Mouse (Mus musculus) neural tube, embryonic 11.5 days (tissue): ENCODE results near the gene Sycp2l. TPM values are rescaled to one million over a fixed set of nuclear protein-coding genes. Genes with fewer than 3 reads are reported as not detected.
A peak's percentile ranks its signal among the peaks of the same experiment; 100 is the strongest.

Experiments used
- ATAC-seq: fragments of 200-750 bp; cut with Nextera tagmentation; 2 replicates; pipeline ENCODE4 v1.8.0; 2017; ENCODE audit warnings: moderate number of reproducible peaks, mild to moderate bottlenecking, moderate TSS enrichment, moderate library complexity; ENCODE audit not compliant: insufficient read depth, low FRiP score, low TSS enrichment
- DNase-seq: peaks from one replicate; pipeline ENCODE4 v3.0.0-alpha.2; 2015; ENCODE audit warnings: low spot score
- H3K27ac ChIP-seq: fragments of 300-500 bp; sonication (generic); 2 replicates; pipeline ENCODE4 v1.5.1; 2014; ENCODE audit warnings: low read depth, mild to moderate bottlenecking, low read length
- H3K27me3 ChIP-seq: fragments of 300-500 bp; sonication (generic); 2 replicates; pipeline ENCODE4 v1.6.1; 2014; ENCODE audit warnings: mild to moderate bottlenecking, low read length, mixed read lengths; ENCODE audit not compliant: control insufficient read depth, insufficient read depth
- H3K36me3 ChIP-seq: fragments of 300-500 bp; sonication (generic); 2 replicates; pipeline ENCODE4 v1.6.1; 2014; ENCODE audit warnings: mild to moderate bottlenecking, low read length, moderate library complexity, mixed read lengths; ENCODE audit not compliant: control insufficient read depth, insufficient read depth
- H3K4me1 ChIP-seq: fragments of 300-500 bp; sonication (generic); 2 replicates; pipeline ENCODE4 v1.6.1; 2014; ENCODE audit warnings: low read length, mixed read lengths; ENCODE audit not compliant: control insufficient read depth, insufficient read depth
- H3K4me2 ChIP-seq: fragments of 300-500 bp; sonication (generic); 2 replicates; pipeline ENCODE4 v1.6.1; 2014; ENCODE audit warnings: low read depth, mild to moderate bottlenecking, moderate library complexity
- H3K4me3 ChIP-seq: fragments of 300-500 bp; sonication (generic); 2 replicates; pipeline ENCODE4 v1.5.1; 2014; ENCODE audit warnings: low read depth, low read length
- H3K9ac ChIP-seq: fragments of 300-500 bp; sonication (generic); 2 replicates; pipeline ENCODE4 v1.6.1; 2014; ENCODE audit warnings: mild to moderate bottlenecking, low read length
- H3K9me3 ChIP-seq: fragments of 300-500 bp; sonication (generic); 2 replicates; pipeline ENCODE4 v1.6.1; 2016; ENCODE audit warnings: low read length; ENCODE audit not compliant: control insufficient read depth
- WGBS: fragments of 180-500 bp; shearing (Covaris S2); extraction: QIAGEN DNeasy Blood & Tissue Kit; methylation state at CpG from one replicate; pipeline ENCODE4 v1.1.7; 2014; 5-methylcytosine and 5-hydroxymethylcytosine counted together
- polyA plus RNA-seq: library from polyadenylated mRNA; unstranded; fragments of >200 nt; fragmentation: Nextera tagmentation; extraction: Ambion mirVana; gene quantifications from 2 replicates; pipeline ENCODE4 v1.2.1, GENCODE M21; 2014

Sycp2l gene
- polyA plus RNA-seq, 1 experiment from 2014 or later: not detected

DNA sequence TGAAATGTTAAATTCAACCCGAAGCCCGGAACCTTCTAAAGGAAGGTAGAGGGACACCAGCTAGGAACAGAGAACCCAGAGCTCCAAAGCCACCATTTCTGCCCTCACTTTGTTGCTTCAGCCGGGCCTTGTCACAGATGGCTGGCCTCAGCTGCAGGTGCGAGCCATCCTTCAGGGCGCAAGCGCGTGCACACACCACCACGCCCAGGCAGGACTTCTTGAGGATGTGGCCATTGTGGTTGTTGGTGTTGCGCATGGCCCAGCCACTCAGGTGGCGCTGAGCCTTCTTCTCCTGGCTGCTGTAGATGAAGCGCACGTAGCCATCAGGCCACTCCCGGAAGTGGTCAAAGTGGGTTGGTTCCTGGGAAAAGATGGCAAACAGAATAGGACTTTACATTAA lies 8.6 kb upstream of the Sycp2l start:
- Histone ChIP-seq H3K36me3 (no peaks in the 10 kb centered on the region), H3K9me3 (no peaks in the 10 kb centered on the region), H3K4me2 (no peak overlapping the region), H3K9ac (no peak overlapping the region), H3K27me3 (no peaks in the 10 kb centered on the region), H3K27ac (no peak overlapping the region), H3K4me3 (no peak overlapping the region), H3K4me1 (no peaks in the 10 kb centered on the region)
- DNase-seq (no peak), ATAC-seq (no peak)
- WGBS: 93% methylated on average over 13 of the region's 13 CpGs

DNA sequence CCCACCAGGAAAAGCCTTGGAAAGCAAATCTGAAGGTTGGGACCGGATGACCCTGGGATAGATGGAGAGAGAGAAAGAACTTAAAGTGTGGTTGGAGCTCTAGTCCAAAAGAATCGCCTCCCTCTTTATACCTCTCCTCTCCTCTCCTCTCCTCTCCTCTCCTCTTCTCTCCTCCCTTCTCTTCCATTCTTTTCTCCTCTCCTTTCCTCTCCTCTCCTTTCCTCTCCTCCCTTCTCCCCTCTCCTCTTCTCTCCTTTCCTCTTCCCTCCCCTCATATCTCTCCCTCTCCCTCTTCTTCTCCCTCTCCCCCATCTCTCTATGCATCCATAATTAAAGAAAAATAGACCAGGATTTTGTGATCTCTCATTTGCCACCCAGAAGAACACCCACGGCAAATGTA lies 3.2 kb upstream of the Sycp2l start, which contains the start of gene Gcm2:
Gene Gcm2, minus strand, starts transcription at position 101 of the 400 bp plus-strand sequence.
- WGBS: 78% methylated on average over 2 of the region's 3 CpGs
- Histone ChIP-seq H3K27ac (no peak within 1 kb of the TSS), H3K4me3 (no peak within 1 kb of the TSS), H3K36me3 (no peaks in the 10 kb centered on the region), H3K9ac (no peak within 1 kb of the TSS), H3K9me3 (no peaks in the 10 kb centered on the region), H3K4me1 (no peaks in the 10 kb centered on the region), H3K27me3 (0 out of 2 replicates have a peak, but pooled peaks cover 8% of the 10 kb centered on the region), H3K4me2 (no peak within 1 kb of the TSS)
- no peak for DNase-seq
- no peak for ATAC-seq

DNA sequence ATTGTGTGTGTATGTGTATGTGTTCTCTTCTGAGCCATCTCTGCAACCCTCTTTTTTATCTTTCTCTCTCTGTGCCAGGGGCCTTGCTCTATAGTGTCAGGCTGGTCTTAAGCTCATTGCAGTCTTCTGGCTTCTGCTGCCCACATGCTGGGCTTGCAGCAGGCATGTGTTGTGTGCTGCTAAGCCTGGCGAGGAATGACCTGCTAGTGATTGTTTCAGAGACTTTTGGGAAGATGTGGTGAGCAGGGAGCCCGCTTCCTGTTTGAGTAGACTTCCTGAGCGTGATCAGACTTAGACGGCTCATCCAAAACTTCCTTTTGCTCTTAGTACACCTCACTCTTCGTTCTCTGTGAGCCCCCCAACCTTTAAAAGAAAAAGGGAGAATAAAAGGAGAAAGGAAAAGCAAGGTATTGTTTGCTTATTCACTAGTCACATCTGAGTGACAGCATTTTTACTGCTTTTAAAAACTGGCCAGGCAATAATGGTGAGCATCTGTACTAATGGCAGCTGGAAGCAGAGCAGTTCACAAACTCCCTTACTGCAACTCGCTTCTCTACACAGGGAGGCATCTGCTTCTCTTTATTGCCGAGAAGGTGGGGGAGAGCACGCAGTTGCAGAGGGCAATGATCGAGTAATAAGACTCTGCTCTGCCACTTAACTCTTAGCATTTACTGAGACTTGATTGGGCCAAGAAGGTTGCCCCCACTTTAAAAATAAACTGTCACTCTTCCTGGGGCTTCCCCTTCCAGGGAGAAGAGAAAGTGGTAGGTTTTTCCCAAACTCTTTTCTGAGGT lies 5.2 kb downstream of the Sycp2l start:
- 45% methylated on average over 9 of the region's 9 CpGs for WGBS
- H3K36me3 ChIP-seq: no peaks in the 10 kb centered on the region
- H3K27ac ChIP-seq: no peak overlapping the region
- no peak overlapping the region for H3K9ac ChIP-seq
- no peak overlapping the region for H3K4me3 ChIP-seq
- H3K4me1 ChIP-seq: no peaks in the 10 kb centered on the region
- no peak for DNase-seq
- no peaks in the 10 kb centered on the region for H3K9me3 ChIP-seq
- no peak for ATAC-seq
- no peak overlapping the region for H3K4me2 ChIP-seq
- H3K27me3 ChIP-seq: 0 out of 2 replicates have a peak, but pooled peaks cover 3% of the 10 kb centered on the region

DNA sequence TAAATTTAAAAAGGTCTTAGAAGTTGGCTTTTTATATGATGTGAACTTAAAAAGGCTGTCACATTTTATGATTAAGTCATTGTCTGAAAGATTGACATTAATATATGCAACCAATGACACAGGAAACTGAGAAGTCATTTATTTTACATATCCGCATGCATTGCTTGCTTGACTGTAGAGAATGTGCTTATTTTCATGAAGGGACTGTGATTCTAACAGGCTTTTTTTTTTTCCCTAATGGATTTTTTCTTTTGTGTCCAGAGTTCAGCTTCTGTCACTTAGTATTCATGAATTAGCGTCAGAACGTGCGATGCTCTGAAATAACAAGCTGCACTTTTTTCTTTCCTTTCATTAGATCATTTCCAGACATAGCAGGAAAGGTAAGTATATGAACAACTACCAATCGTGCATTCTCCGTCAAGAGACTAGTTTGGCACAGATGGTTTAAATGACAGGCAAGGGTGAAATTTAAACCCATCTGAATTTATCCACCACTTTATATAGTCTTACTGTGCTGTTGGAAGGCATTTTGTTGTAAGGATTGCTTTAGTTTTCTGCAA lies 9.6 kb downstream of the Sycp2l start:
- DNase-seq (no peak), ATAC-seq (no peak)
- H3K9ac ChIP-seq: no peak overlapping the region
- H3K4me3 ChIP-seq: no peak overlapping the region
- H3K27ac ChIP-seq: no peak overlapping the region
- H3K4me1 ChIP-seq: no peaks in the 10 kb centered on the region
- no peaks in the 10 kb centered on the region for H3K36me3 ChIP-seq
- H3K27me3 ChIP-seq: no peaks in the 10 kb centered on the region
- 91% methylated on average over 6 of the region's 6 CpGs for WGBS
- H3K9me3 ChIP-seq: no peaks in the 10 kb centered on the region
- H3K4me2 ChIP-seq: no peak overlapping the region

DNA sequence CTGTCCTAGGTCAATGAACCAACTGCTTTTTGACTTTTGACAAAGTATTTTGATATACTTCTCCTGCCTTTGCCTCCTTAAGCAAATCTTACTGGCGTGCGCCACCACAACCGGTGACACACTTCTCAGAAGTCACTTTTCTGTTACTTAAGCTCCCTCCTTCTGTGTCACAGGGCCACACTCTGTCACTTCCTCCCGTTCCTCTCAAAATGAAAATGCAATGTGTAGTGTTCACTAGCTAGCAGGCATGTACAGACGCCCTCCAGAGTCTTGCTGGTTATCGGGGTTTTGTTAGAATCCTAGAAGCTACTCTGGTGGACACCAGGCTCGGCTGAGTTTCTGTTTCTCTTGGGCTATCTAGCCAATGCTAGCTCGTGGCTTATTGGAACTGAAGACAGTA lies 14.2 kb downstream of the Sycp2l start:
- Histone ChIP-seq H3K4me1 (no peaks in the 10 kb centered on the region), H3K9ac (no peak overlapping the region), H3K27ac (no peak overlapping the region), H3K27me3 (no peaks in the 10 kb centered on the region), H3K4me2 (no peak overlapping the region), H3K4me3 (no peak overlapping the region), H3K36me3 (no peaks in the 10 kb centered on the region), H3K9me3 (no peaks in the 10 kb centered on the region)
- DNase-seq (no peak), ATAC-seq (no peak)
- 90% methylated on average over 8 of the region's 8 CpGs for WGBS

DNA sequence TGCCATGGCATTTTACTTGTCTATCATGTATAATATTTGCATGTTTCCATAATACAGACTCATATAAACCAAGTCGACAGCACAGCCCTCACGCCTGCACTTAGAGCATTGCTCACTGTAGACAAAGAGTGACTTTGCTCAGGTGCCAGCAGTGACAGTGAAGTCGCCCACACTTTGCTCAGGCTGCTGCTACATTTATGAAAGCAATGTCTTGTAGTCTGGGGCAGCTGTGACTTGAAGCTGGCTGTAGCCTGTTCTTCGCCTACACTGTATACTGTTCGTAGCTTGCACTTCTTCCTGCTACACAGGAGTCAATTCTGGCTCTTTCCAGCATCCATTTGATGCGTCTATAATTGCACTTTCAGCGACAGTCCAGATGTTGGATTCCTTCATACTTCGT lies 15.0 kb downstream of the Sycp2l start:
- DNase-seq (no peak), ATAC-seq (no peak)
- Histone ChIP-seq H3K4me3 (no peak overlapping the region), H3K36me3 (no peaks in the 10 kb centered on the region), H3K9ac (no peak overlapping the region), H3K27me3 (no peaks in the 10 kb centered on the region), H3K27ac (no peak overlapping the region), H3K9me3 (no peaks in the 10 kb centered on the region), H3K4me2 (no peak overlapping the region), H3K4me1 (no peaks in the 10 kb centered on the region)
- whole genome bisulfite sequencing: 94% methylated on average over 8 of the region's 8 CpGs

DNA sequence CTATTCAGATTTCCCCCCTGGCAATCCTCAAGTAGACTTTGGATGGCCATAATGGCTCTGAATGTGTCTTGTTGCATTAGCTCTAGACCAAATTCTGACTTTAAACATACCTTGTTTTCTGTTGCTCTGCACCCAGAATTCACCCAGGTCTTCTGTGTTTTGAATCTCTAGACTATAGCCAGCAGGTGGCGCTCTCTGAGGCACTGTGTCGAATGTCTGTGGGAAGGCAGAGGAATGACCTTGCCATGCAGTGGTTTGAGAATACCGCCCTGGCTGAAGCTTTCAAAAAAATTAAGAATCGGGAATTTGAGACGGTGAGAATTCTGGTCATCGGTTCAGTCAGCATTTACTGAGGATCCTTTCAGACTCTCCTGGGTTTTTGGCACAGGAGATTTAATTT lies 20.8 kb downstream of the Sycp2l start:
- H3K36me3 ChIP-seq: no peaks in the 10 kb centered on the region
- ATAC-seq (no peak), DNase-seq (peak; percentile 70)
- no peak overlapping the region for H3K4me2 ChIP-seq
- H3K4me1 ChIP-seq: no peaks in the 10 kb centered on the region
- 12% methylated on average over 6 of the region's 6 CpGs for WGBS
- H3K9me3 ChIP-seq: no peaks in the 10 kb centered on the region
- H3K27me3 ChIP-seq: no peaks in the 10 kb centered on the region
- H3K4me3 ChIP-seq: no peak overlapping the region
- H3K9ac ChIP-seq: no peak overlapping the region
- no peak overlapping the region for H3K27ac ChIP-seq

DNA sequence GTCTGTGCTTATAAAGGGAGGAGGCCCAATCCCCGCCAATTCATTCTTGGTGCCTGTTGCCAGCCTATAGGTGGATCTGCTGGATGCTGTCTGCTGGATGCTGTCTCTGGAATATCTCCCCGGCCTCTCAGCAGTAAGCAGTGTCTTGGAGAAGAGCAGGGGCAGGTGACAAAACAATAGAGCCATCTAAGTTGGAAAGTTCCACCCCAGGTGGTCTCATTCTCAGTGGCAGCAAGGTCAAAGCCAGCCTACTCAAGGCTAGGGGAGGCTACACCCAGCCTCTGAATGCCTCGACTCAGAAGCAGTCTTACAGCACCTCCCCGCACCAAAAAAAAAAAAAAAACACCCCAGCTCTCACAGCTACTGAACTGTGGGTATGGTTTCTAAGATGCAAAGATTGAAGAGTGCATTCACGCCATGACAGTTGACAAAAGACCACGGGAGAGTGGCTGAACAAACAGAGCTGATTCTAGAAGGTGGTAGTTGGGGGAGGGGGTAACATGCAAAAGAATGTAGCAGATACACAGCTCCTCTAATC lies 31.4 kb downstream of the Sycp2l start:
- H3K4me2 ChIP-seq: no peak overlapping the region
- no peaks in the 10 kb centered on the region for H3K4me1 ChIP-seq
- H3K36me3 ChIP-seq: no peaks in the 10 kb centered on the region
- H3K27me3 ChIP-seq: no peaks in the 10 kb centered on the region
- no peaks in the 10 kb centered on the region for H3K9me3 ChIP-seq
- H3K27ac ChIP-seq: no peak overlapping the region
- no peak for DNase-seq
- H3K4me3 ChIP-seq: no peak overlapping the region
- ATAC-seq: no peak
- H3K9ac ChIP-seq: no peak overlapping the region
- WGBS: 66% methylated on average over 6 of the region's 6 CpGs

DNA sequence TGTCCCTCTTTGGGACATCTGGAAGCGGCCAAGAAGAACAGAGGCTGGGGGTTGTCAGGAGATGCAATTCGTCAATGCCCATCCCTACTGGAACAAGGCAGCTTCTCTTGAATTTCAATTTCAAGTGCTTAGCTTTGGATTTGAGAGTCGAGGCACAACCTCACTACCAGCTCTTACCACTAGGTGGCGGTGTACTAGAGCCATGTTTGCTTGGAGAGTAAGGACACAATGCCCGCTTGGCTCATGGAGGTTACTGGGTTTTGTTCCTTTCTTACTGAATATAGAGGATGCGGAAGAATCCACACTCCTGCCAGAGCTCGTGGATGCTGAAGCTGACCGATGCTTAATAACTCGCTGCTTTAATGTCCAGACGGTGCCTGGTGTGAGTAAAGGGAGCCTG lies 32.2 kb downstream of the Sycp2l start:
- H3K36me3 ChIP-seq: no peaks in the 10 kb centered on the region
- no peak overlapping the region for H3K27ac ChIP-seq
- H3K9ac ChIP-seq: no peak overlapping the region
- H3K4me1 ChIP-seq: no peaks in the 10 kb centered on the region
- ATAC-seq (no peak), DNase-seq (peak; percentile 50)
- no peak overlapping the region for H3K4me2 ChIP-seq
- WGBS: 78% methylated on average over 10 of the region's 10 CpGs
- H3K4me3 ChIP-seq: no peak overlapping the region
- H3K27me3 ChIP-seq: no peaks in the 10 kb centered on the region
- H3K9me3 ChIP-seq: no peaks in the 10 kb centered on the region
